Comparison of ENCODE assay signal across 23 mouse cellular contexts in the genomic region with DNA sequence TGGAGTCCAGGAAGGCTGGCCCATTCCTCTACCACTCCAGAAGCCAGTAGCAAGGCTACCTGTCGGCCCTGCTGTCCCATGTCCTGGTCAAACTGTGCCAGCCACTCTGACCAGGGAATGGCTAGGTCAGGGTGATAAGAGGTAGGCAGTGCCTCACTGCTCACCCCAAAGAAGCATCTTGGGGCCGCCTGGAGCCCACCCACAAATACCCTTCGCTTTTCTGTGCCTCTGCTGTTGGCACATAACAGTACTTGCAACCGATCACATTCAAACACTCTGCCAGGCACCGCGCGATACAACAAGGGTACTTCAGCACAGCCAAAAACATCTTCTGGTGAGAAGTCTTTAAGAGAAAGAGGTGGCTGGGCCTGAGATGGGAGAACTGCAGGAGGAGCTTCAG. TPM values are rescaled to one million over a fixed set of nuclear protein-coding genes. Genes with fewer than 3 reads are reported as not detected.
DNase-seq lines count a peak whose midpoint lies in the region; ATAC-seq and TF ChIP-seq lines count a peak whose summit lies in the region.
"Had no signal": no experiment of that assay in that cellular context is flagged by ENCODE, and none has a peak within 500 bp of the region (broad histone marks: within the 10 kb centered on the region; RNA-seq: fewer than 3 reads in every experiment).

No protein-coding gene starts in this region.

- TF ChIP-seq CTCF in forebrain, postnatal 0 days (IDR thresholded peaks at IDR 0.05; ENCODE audit: low read depth), result no peak

- H3K4me1 ChIP-seq in forebrain, embryonic 14.5 days (ENCODE audit: control insufficient read depth, insufficient read depth, low read length), result peaks cover 16% of the 10 kb centered on the region
- H3K4me1 ChIP-seq in forebrain, embryonic 12.5 days, result peaks cover 21% of the 10 kb centered on the region
- peaks cover 32% of the 10 kb centered on the region for H3K4me1 ChIP-seq in midbrain, embryonic 10.5 days
- peaks cover 25% of the 10 kb centered on the region for H3K4me1 ChIP-seq in midbrain, embryonic 16.5 days (ENCODE audit: control insufficient read depth, insufficient read depth, low read length)
- peaks cover 11% of the 10 kb centered on the region for H3K4me1 ChIP-seq in forebrain, postnatal 0 days (ENCODE audit: insufficient read depth)
- H3K4me1 ChIP-seq in neural tube, embryonic 12.5 days, result peaks cover 12% of the 10 kb centered on the region

- DNase-seq in forebrain, embryonic 14.5 days (ENCODE audit: low spot score), result no peak
- no peak for DNase-seq in midbrain, embryonic 10.5 days (ENCODE audit: low spot score)
- DNase-seq in forebrain, postnatal 0 days, result no peak
- DNase-seq in embryo, embryonic 9.5 days (ENCODE audit: extremely low spot score), result no peak
- DNase-seq in thymus, adult 18-20 months, result no peak
- DNase-seq: adrenal gland, postnatal 25 days; cerebellum, adult 11 months; gastrocnemius, postnatal 36 days; kidney, adult 11 months; kidney, postnatal 10 days; left cerebral cortex, postnatal 4 days; lung, postnatal 10 days; thymus, adult 2 months had no signal

- H3K36me3 ChIP-seq in forebrain, embryonic 14.5 days (ENCODE audit: control insufficient read depth, insufficient read depth, low read length), result peaks cover 33% of the 10 kb centered on the region
- peaks cover 35% of the 10 kb centered on the region for H3K36me3 ChIP-seq in forebrain, embryonic 12.5 days (replicated peaks)
- peaks cover 43% of the 10 kb centered on the region for H3K36me3 ChIP-seq in midbrain, embryonic 10.5 days
- peaks cover 13% of the 10 kb centered on the region; the same call in 1 of the 2 replicates for H3K36me3 ChIP-seq in midbrain, embryonic 16.5 days (ENCODE audit: control insufficient read depth, insufficient read depth, low read length)
- peaks cover 11% of the 10 kb centered on the region for H3K36me3 ChIP-seq in forebrain, postnatal 0 days (ENCODE audit: insufficient read depth)
- H3K36me3 ChIP-seq in neural tube, embryonic 12.5 days, result peaks cover 21% of the 10 kb centered on the region

- no peaks in the 10 kb centered on the region for H3K27me3 ChIP-seq in forebrain, embryonic 14.5 days (replicated peaks; ENCODE audit: control insufficient read depth, insufficient read depth, low read length)
- no peaks in the 10 kb centered on the region for H3K27me3 ChIP-seq in forebrain, embryonic 12.5 days
- no peaks in the 10 kb centered on the region for H3K27me3 ChIP-seq in midbrain, embryonic 10.5 days (ENCODE audit: low read depth, poor library complexity, severe bottlenecking)
- no peaks in the 10 kb centered on the region for H3K27me3 ChIP-seq in midbrain, embryonic 16.5 days (ENCODE audit: control insufficient read depth, insufficient read depth, low read depth, low read length)
- H3K27me3 ChIP-seq in forebrain, postnatal 0 days (ENCODE audit: insufficient read depth, low read length), result no peaks in the 10 kb centered on the region
- no peaks in the 10 kb centered on the region for H3K27me3 ChIP-seq in neural tube, embryonic 12.5 days (replicated peaks)
- H3K27me3 ChIP-seq: CH12.LX; embryonic facial prominence, embryonic 15.5 days; stomach, embryonic 15.5 days had no signal

- H3K27ac ChIP-seq in forebrain, embryonic 14.5 days (ENCODE audit: low read depth, low read length), result no peak overlapping the region
- no peak overlapping the region for H3K27ac ChIP-seq in forebrain, embryonic 12.5 days
- H3K27ac ChIP-seq in midbrain, embryonic 10.5 days (replicated peaks), result no peak overlapping the region
- H3K27ac ChIP-seq in midbrain, embryonic 16.5 days (ENCODE audit: low read length), result no peak overlapping the region
- no peak overlapping the region for H3K27ac ChIP-seq in forebrain, postnatal 0 days (ENCODE audit: low read depth, low read length)
- H3K27ac ChIP-seq in neural tube, embryonic 12.5 days, result no peak overlapping the region
- H3K27ac ChIP-seq: embryonic facial prominence, embryonic 15.5 days; layer of hippocampus, adult 2 months; left cerebral cortex, adult 2 months; liver, embryonic 14.5 days; stomach, embryonic 15.5 days had no signal

- H3K9ac ChIP-seq in forebrain, embryonic 14.5 days (ENCODE audit: low read length), result 0 out of 2 replicates have a peak overlapping the region, but pooled peaks have one; percentile 13
- H3K9ac ChIP-seq in forebrain, embryonic 12.5 days, result no peak overlapping the region
- no peak overlapping the region for H3K9ac ChIP-seq in midbrain, embryonic 16.5 days (ENCODE audit: low read depth, low read length)
- no peak overlapping the region for H3K9ac ChIP-seq in forebrain, postnatal 0 days
- no peak overlapping the region for H3K9ac ChIP-seq in neural tube, embryonic 12.5 days
- H3K9ac ChIP-seq: embryonic facial prominence, embryonic 15.5 days; stomach, embryonic 15.5 days had no signal

- H3K4me3 ChIP-seq in forebrain, embryonic 14.5 days (ENCODE audit: low read depth, low read length), result no peak overlapping the region
- H3K4me3 ChIP-seq in forebrain, embryonic 12.5 days (replicated peaks), result no peak overlapping the region
- H3K4me3 ChIP-seq in midbrain, embryonic 10.5 days, result peak overlapping the region; percentile 69; the same call in 1 of the 2 replicates
- H3K4me3 ChIP-seq in midbrain, embryonic 16.5 days (ENCODE audit: low read depth, low read length), result no peak overlapping the region
- no peak overlapping the region for H3K4me3 ChIP-seq in forebrain, postnatal 0 days (ENCODE audit: low read depth, low read length)
- H3K4me3 ChIP-seq in neural tube, embryonic 12.5 days, result no peak overlapping the region
- H3K4me3 ChIP-seq: layer of hippocampus, adult 2 months; left cerebral cortex, adult 2 months; stomach, embryonic 15.5 days had no signal

- H3K4me2 ChIP-seq in forebrain, embryonic 14.5 days (ENCODE audit: low read length), result no peak overlapping the region; the same call in 1 of the 2 replicates
- H3K4me2 ChIP-seq in forebrain, embryonic 12.5 days, result no peak overlapping the region
- no peak overlapping the region for H3K4me2 ChIP-seq in midbrain, embryonic 16.5 days (ENCODE audit: low read length)
- H3K4me2 ChIP-seq in forebrain, postnatal 0 days (ENCODE audit: low read depth), result peak overlapping the region; percentile 74; the same call in 1 of the 2 replicates
- H3K4me2 ChIP-seq in neural tube, embryonic 12.5 days (replicated peaks), result peak overlapping the region; percentile 91; the same call in 1 of the 2 replicates

- ATAC-seq in forebrain, embryonic 14.5 days, result no peak
- ATAC-seq in forebrain, embryonic 12.5 days (ENCODE audit: low FRiP score), result no peak
- ATAC-seq in midbrain, embryonic 16.5 days, result no peak
- ATAC-seq in forebrain, postnatal 0 days, result no peak
- no peak for ATAC-seq in neural tube, embryonic 12.5 days (ENCODE audit: low FRiP score, low read depth)

- H3K9me3 ChIP-seq in forebrain, embryonic 14.5 days (replicated peaks; ENCODE audit: control insufficient read depth, low read length), result no peaks in the 10 kb centered on the region
- H3K9me3 ChIP-seq in forebrain, embryonic 12.5 days, result no peaks in the 10 kb centered on the region
- H3K9me3 ChIP-seq in midbrain, embryonic 10.5 days (replicated peaks), result no peaks in the 10 kb centered on the region
- H3K9me3 ChIP-seq in midbrain, embryonic 16.5 days (replicated peaks; ENCODE audit: control insufficient read depth, low read length, poor library complexity, severe bottlenecking), result no peaks in the 10 kb centered on the region
- H3K9me3 ChIP-seq in forebrain, postnatal 0 days (ENCODE audit: low read length), result no peaks in the 10 kb centered on the region
- H3K9me3 ChIP-seq in neural tube, embryonic 12.5 days, result no peaks in the 10 kb centered on the region
- H3K9me3 ChIP-seq: embryonic facial prominence, embryonic 15.5 days; stomach, embryonic 15.5 days had no signal

- WGBS in forebrain, embryonic 14.5 days, result 92% methylated on average over 7 of the region's 7 CpGs
- WGBS in forebrain, embryonic 12.5 days, result 96% methylated on average over 7 of the region's 7 CpGs
- 93% methylated on average over 7 of the region's 7 CpGs for WGBS in midbrain, embryonic 10.5 days
- 96% methylated on average over 7 of the region's 7 CpGs for WGBS in midbrain, embryonic 16.5 days
- WGBS in forebrain, postnatal 0 days, result 94% methylated on average over 7 of the region's 7 CpGs
- 93% methylated on average over 7 of the region's 7 CpGs for WGBS in neural tube, embryonic 12.5 days

RNA-seq across cellular contexts. Expression of a gene that starts 1.7 kb away (rescaled TPM):
- polyA plus RNA-seq in forebrain, embryonic 14.5 days (2014; fragmentation: Nextera tagmentation; extraction: Ambion mirVana), result 7.0 and 7.1 TPM in 2 replicates
- polyA plus RNA-seq in forebrain, embryonic 12.5 days (2016; fragmentation: Nextera tagmentation; extraction: Ambion mirVana), result 11.1 and 12.8 TPM in 2 replicates
- polyA plus RNA-seq in midbrain, embryonic 10.5 days (2016; fragmentation: Nextera tagmentation; extraction: Ambion mirVana), result 9.5 and 10.8 TPM in 2 replicates
- polyA plus RNA-seq in midbrain, embryonic 16.5 days (2015; fragmentation: Nextera tagmentation; extraction: Ambion mirVana), result 13.4 and 14.6 TPM in 2 replicates
- total RNA-seq in forebrain, postnatal 0 days (2014; rRNA removed), result 9.9 and 14.2 TPM in 2 replicates
- polyA plus RNA-seq in forebrain, postnatal 0 days (2015; fragmentation: Nextera tagmentation; extraction: Ambion mirVana), result 8.6 and 10.2 TPM in 2 replicates
- 10.5 and 11.8 TPM in 2 replicates for polyA plus RNA-seq in neural tube, embryonic 12.5 days (2016; fragmentation: Nextera tagmentation; extraction: Ambion mirVana)

RNA-seq across cellular contexts. Expression of a gene that starts 14.7 kb away (rescaled TPM):
- polyA plus RNA-seq in forebrain, embryonic 14.5 days (2014; fragmentation: Nextera tagmentation; extraction: Ambion mirVana), result 1.7 TPM in 2 replicates
- polyA plus RNA-seq in forebrain, embryonic 12.5 days (2016; fragmentation: Nextera tagmentation; extraction: Ambion mirVana), result 1.3 and 1.8 TPM in 2 replicates
- 2.3 and 2.6 TPM in 2 replicates for polyA plus RNA-seq in midbrain, embryonic 10.5 days (2016; fragmentation: Nextera tagmentation; extraction: Ambion mirVana)
- polyA plus RNA-seq in midbrain, embryonic 16.5 days (2015; fragmentation: Nextera tagmentation; extraction: Ambion mirVana), result 2.0 and 2.2 TPM in 2 replicates
- 2.2 and 2.6 TPM in 2 replicates for total RNA-seq in forebrain, postnatal 0 days (2014; rRNA removed)
- 2.0 and 2.9 TPM in 2 replicates for polyA plus RNA-seq in forebrain, postnatal 0 days (2015; fragmentation: Nextera tagmentation; extraction: Ambion mirVana)
- polyA plus RNA-seq in neural tube, embryonic 12.5 days (2016; fragmentation: Nextera tagmentation; extraction: Ambion mirVana), result 1.7 and 2.5 TPM in 2 replicates

RNA-seq across cellular contexts. Expression of a gene that starts 17.2 kb away (rescaled TPM):
- 13.1 and 16.0 TPM in 2 replicates for polyA plus RNA-seq in forebrain, embryonic 14.5 days (2014; fragmentation: Nextera tagmentation; extraction: Ambion mirVana)
- 25.6 and 25.9 TPM in 2 replicates for polyA plus RNA-seq in forebrain, embryonic 12.5 days (2016; fragmentation: Nextera tagmentation; extraction: Ambion mirVana)
- polyA plus RNA-seq in midbrain, embryonic 10.5 days (2016; fragmentation: Nextera tagmentation; extraction: Ambion mirVana), result 33.8 and 34.9 TPM in 2 replicates
- polyA plus RNA-seq in midbrain, embryonic 16.5 days (2015; fragmentation: Nextera tagmentation; extraction: Ambion mirVana), result 14.7 and 16.5 TPM in 2 replicates
- total RNA-seq in forebrain, postnatal 0 days (2014; rRNA removed), result 8.5 and 13.3 TPM in 2 replicates
- 9.0 and 10.3 TPM in 2 replicates for polyA plus RNA-seq in forebrain, postnatal 0 days (2015; fragmentation: Nextera tagmentation; extraction: Ambion mirVana)
- polyA plus RNA-seq in neural tube, embryonic 12.5 days (2016; fragmentation: Nextera tagmentation; extraction: Ambion mirVana), result 27.0 and 33.0 TPM in 2 replicates

RNA-seq across cellular contexts. Expression of a gene that starts 20.5 kb away (rescaled TPM):
- 127 and 136 TPM in 2 replicates for polyA plus RNA-seq in forebrain, embryonic 14.5 days (2014; fragmentation: Nextera tagmentation; extraction: Ambion mirVana)
- 184 and 203 TPM in 2 replicates for polyA plus RNA-seq in forebrain, embryonic 12.5 days (2016; fragmentation: Nextera tagmentation; extraction: Ambion mirVana)
- polyA plus RNA-seq in midbrain, embryonic 10.5 days (2016; fragmentation: Nextera tagmentation; extraction: Ambion mirVana), result 242 and 245 TPM in 2 replicates
- 105 and 121 TPM in 2 replicates for polyA plus RNA-seq in midbrain, embryonic 16.5 days (2015; fragmentation: Nextera tagmentation; extraction: Ambion mirVana)
- total RNA-seq in forebrain, postnatal 0 days (2014; rRNA removed), result 52.8 and 64.5 TPM in 2 replicates
- polyA plus RNA-seq in forebrain, postnatal 0 days (2015; fragmentation: Nextera tagmentation; extraction: Ambion mirVana), result 56.8 and 60.1 TPM in 2 replicates
- polyA plus RNA-seq in neural tube, embryonic 12.5 days (2016; fragmentation: Nextera tagmentation; extraction: Ambion mirVana), result 156 and 174 TPM in 2 replicates

RNA-seq across cellular contexts. Expression of a gene that starts 32.4 kb away (rescaled TPM):
- 7.9 and 9.6 TPM in 2 replicates for polyA plus RNA-seq in forebrain, embryonic 14.5 days (2014; fragmentation: Nextera tagmentation; extraction: Ambion mirVana)
- polyA plus RNA-seq in forebrain, embryonic 12.5 days (2016; fragmentation: Nextera tagmentation; extraction: Ambion mirVana), result 2.2 TPM in 2 replicates
- 1.8 and 2.2 TPM in 2 replicates for polyA plus RNA-seq in midbrain, embryonic 10.5 days (2016; fragmentation: Nextera tagmentation; extraction: Ambion mirVana)
- polyA plus RNA-seq in midbrain, embryonic 16.5 days (2015; fragmentation: Nextera tagmentation; extraction: Ambion mirVana), result 16.0 and 20.4 TPM in 2 replicates
- 13.3 and 18.4 TPM in 2 replicates for total RNA-seq in forebrain, postnatal 0 days (2014; rRNA removed)
- polyA plus RNA-seq in forebrain, postnatal 0 days (2015; fragmentation: Nextera tagmentation; extraction: Ambion mirVana), result 13.5 and 15.6 TPM in 2 replicates
- polyA plus RNA-seq in neural tube, embryonic 12.5 days (2016; fragmentation: Nextera tagmentation; extraction: Ambion mirVana), result 4.7 and 5.7 TPM in 2 replicates
- total RNA-seq: megakaryocyte progenitor cell, adult 5-6 weeks had no signal

Comparison
In these comparisons a context has a peak if more than half of its experiments do, and no peak if none do; other contexts are left out.
1. H3K4me2 ChIP-seq: peak in forebrain, postnatal 0 days (single experiment) and neural tube, embryonic 12.5 days (single experiment); none in forebrain, embryonic 14.5 days (single experiment), forebrain, embryonic 12.5 days (single experiment) and midbrain, embryonic 16.5 days (single experiment).